Mouse (Mus musculus) ovary, adult 10 weeks (tissue): ENCODE data around the gene Ambp. TPM values are rescaled to one million over a fixed set of nuclear protein-coding genes. Genes with fewer than 3 reads are reported as not detected.

Source experiments
- polyA plus RNA-seq: library from polyadenylated mRNA; stranded (reverse); fragments of 350-450 nt; fragmentation: Illumina TruSeq; extraction: RNeasy Lipid Tissue Mini Kit (QIAGEN cat#74804); gene quantifications from one replicate; pipeline ENCODE4 v1.2.3, GENCODE M21; 2014

Ambp gene
- not detected for polyA plus RNA-seq

DNA sequence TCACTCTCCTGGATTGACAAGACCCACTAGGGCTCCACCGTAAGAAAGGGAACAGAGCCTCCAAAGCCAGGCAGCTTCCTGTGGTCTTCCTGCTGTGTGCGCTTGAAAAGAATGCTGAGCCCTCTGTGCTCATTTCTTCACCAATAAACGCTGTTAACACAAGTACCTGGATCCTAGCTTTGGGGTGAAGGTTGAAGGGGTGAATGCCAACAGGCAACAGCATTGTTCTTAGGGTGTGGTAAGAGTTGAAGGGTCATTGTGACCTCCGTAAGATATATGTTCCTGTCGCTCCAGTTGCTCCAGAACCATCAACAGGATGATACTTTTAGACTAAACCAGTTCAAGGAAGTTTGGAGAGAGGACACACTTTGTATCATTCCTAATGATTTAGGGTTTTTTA is at the start of gene Ambp:
Gene Ambp, minus strand, starts transcription at position 101 of the 400 bp plus-strand sequence.

DNA sequence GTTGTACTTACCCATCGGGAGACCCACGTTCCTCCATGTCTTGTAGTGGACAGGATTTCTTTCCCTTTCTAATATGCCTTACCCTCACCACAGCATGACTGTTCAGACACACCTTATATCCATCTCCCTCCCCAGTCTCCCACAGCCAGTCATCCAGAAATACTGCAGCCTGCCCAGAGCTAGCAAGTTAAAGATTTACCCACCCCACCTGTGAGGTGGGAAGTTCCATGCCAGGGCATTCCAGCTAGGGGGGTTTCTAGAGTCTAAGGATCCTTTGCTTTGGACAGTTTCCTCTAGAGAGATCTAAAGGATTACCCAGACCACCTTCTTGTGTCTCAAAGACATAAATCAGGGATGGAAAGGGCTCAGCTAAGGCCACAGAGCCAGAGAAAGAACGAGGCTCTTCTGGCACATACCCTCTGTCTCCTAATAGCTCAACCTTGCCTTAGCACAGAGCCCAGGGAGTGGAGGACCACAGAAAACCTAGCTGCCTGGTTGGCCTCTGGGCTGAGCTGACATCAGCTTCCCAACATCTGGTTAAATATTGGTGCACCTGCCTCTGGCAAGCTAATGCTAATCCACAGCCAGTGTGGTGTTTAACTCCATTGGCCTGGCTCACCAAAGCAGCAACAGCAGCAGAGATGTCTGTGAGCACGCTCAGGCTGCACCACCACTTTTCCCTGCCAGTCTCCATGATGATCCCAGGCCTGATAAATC is 17.5 kb upstream of the Ambp start, which contains the start of gene Kif12:
Gene Kif12, minus strand, starts transcription at position 163 of the 717 bp plus-strand sequence.

Other genes with a start within 250 kb of the Ambp start
- 11.4 TPM for gene Zfp618, start 189.2 kb downstream of the Ambp start, polyA plus RNA-seq
- not detected for gene Kif12, start 17.3 kb upstream of the Ambp start, polyA plus RNA-seq
- gene Col27a1, start 59.2 kb upstream of the Ambp start, polyA plus RNA-seq: 2.6 TPM
- gene Orm1, start 189.8 kb upstream of the Ambp start, polyA plus RNA-seq: 4.4 TPM
- not detected for gene Orm3, start 201.4 kb upstream of the Ambp start, polyA plus RNA-seq
- gene Orm2, start 207.7 kb upstream of the Ambp start, polyA plus RNA-seq: not detected
- 0.20 TPM for gene Akna, start 248.6 kb upstream of the Ambp start, polyA plus RNA-seq